Mouse (Mus musculus): ENCODE measurements at regions not wholly inside any gene's neighbourhood (a gene's known extent, or its start where the extent isn't known, plus 50 kb on each side); places are given as distances from the start of the nearest gene placed in this dataset.
A peak's percentile ranks its signal among the peaks of the same experiment; 100 is the strongest.

DNA sequence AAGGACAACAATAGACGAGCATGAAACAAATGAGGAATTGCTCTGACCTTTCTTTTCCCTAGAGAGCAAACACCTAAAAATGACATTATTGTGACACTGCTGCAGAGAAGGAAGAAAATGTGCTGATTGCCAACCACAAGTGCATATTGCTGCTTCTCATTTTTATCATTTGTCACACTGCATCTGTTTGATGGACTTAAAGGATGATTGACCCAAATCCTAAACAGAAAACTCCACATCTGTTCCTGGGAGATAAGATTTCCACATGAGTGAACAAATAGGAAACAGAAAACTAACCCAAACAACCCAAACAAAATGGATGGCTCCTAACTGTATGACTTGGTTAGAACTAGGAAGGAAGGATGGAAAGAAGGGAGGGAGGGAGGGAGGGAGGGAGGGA lies 118.5 kb downstream of the Ccdc50 start:
- DNase-seq (ENCODE audit: low spot score in 2 of 2): no peak

DNA sequence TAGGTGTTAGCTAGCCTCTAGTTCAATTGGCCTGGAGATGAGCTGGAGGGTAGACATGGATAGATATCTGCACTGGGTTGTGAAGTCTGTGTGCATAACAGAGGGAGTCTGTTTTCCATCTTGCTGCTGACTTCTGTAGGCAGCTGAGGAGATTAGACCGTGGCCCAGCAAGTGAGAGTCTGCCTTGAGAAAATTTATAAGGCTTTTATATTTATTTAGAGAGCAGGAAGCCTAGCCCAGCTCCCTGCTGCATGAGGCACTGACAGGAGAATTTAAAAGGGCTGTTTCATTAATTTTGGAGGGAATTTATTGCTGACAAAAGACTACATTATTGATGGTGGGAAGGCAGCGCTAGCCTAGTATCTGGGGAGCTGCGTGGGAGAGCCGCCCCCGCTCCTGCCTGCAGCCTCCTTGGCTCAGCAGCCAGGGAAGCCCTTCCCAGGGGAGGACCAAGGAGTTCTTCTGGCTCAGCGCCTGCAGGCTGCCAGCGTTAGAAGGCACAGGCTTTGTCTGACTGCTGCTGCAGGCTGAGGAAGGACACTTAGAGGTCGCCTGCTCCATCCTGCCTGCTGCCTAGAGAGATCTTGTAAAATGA lies 135.0 kb downstream of the Ccdc50 start:
- peak; percentile 50 to 60 for DNase-seq (ENCODE audit: low spot score in 2 of 2)

DNA sequence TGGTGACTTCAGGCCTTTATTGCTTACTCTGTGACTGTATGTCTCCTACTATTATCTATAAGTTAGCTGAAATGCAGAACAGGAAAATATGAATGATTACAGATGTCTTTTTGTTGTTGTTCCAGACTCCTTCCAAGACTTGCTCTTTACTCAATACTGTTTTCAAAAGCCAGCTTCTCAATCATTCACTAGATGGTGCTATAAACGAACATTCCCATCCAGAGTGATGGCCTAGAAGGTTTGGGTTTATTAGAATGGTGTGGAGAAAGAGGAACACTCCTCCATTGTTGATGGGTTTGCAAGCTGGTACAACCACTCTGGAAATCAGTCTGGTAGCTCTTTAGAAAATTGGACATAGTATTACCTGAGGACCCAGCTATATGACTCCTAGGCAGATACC lies 138.0 kb downstream of the Ccdc50 start:
- no peak for DNase-seq (ENCODE audit: low spot score in 2 of 2)

DNA sequence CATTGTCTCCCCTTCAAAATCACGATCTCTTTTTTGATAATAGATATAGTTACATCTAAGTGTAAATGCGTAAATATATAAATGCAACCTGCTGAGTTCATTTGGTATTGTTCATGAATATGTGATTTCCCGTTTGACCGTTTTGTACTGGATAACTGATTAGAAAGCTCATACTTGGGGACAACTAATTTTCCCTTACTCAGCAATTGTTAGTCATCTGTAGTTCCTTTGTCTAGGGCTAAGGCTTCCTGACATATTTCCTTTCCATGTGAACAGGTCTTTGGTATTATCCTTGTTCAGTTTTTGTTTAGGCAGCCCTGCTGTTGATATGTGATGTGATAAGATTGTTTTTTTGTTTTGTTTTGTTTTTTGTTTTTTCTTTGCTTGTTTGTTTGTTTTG lies 142.0 kb downstream of the Ccdc50 start:
- no peak for DNase-seq (ENCODE audit: low spot score in 2 of 2)

Data from urinary bladder, postnatal 4 days (tissue).